Mouse (Mus musculus): Measurements from ENCODE around the gene Otoa. TPM values are rescaled to one million over a fixed set of nuclear protein-coding genes. Genes with fewer than 3 reads are reported as not detected.

Gene Otoa
- polyA plus RNA-seq, 1 experiment from 2014 or later: not detected

- H3K4me1 ChIP-seq: peaks cover 4% of the 10 kb centered on the region; the same call in 1 of the 2 replicates
- no peaks in the 10 kb centered on the region for H3K27me3 ChIP-seq (ENCODE audit: low read depth, poor library complexity, severe bottlenecking)
- H3K9me3 ChIP-seq (replicated peaks): no peaks in the 10 kb centered on the region
- H3K4me3 ChIP-seq: no peak overlapping the region
- 13% methylated on average over 6 of the region's 6 CpGs for WGBS
- DNase-seq (ENCODE audit: low spot score): no peak
- no peaks in the 10 kb centered on the region for H3K36me3 ChIP-seq
- H3K27ac ChIP-seq: no peak overlapping the region
Measured at GRCm38 (mm10) chr7:121171888-121172287, 90.4 kb downstream of the Otoa start.

GRCm38 (mm10) chr7:121187201-121187786 lies 105.8 kb downstream of the Otoa start:
- Histone ChIP-seq H3K4me1 (no peaks in the 10 kb centered on the region), H3K9me3 (replicated peaks) (no peaks in the 10 kb centered on the region), H3K36me3 (no peaks in the 10 kb centered on the region), H3K27ac (no peak overlapping the region), H3K4me3 (no peak overlapping the region), H3K27me3 (ENCODE audit: low read depth, poor library complexity, severe bottlenecking) (no peaks in the 10 kb centered on the region)
- DNase-seq (ENCODE audit: low spot score): no peak
- WGBS: 89% methylated on average over 9 of the region's 9 CpGs

GRCm38 (mm10) chr7:121188976-121189375 lies 107.5 kb downstream of the Otoa start:
- no peaks in the 10 kb centered on the region for H3K4me1 ChIP-seq
- no peak overlapping the region for H3K27ac ChIP-seq
- no peaks in the 10 kb centered on the region for H3K9me3 ChIP-seq (replicated peaks)
- H3K27me3 ChIP-seq (ENCODE audit: low read depth, poor library complexity, severe bottlenecking): no peaks in the 10 kb centered on the region
- no peak overlapping the region for H3K4me3 ChIP-seq
- no peak for DNase-seq (ENCODE audit: low spot score)
- H3K36me3 ChIP-seq: no peaks in the 10 kb centered on the region
- 94% methylated on average over 7 of the region's 7 CpGs for WGBS

- WGBS: 90% methylated on average over 8 of the region's 8 CpGs
- Histone ChIP-seq H3K9me3 (replicated peaks) (no peaks in the 10 kb centered on the region), H3K4me1 (no peaks in the 10 kb centered on the region)
Measured at GRCm38 (mm10) chr7:121198933-121199332, 117.5 kb downstream of the Otoa start.

GRCm38 (mm10) chr7:121211804-121212203 lies 130.4 kb downstream of the Otoa start:
- no peak overlapping the region for H3K4me3 ChIP-seq

More at GRCm38 (mm10) chr7:121198933-121199332, 117.5 kb downstream of the Otoa start:
- Histone ChIP-seq H3K27me3 (ENCODE audit: low read depth, poor library complexity, severe bottlenecking) (no peaks in the 10 kb centered on the region), H3K27ac (no peak overlapping the region), H3K4me3 (no peak overlapping the region), H3K36me3 (no peaks in the 10 kb centered on the region)
- no peak for DNase-seq (ENCODE audit: low spot score)

More at GRCm38 (mm10) chr7:121211804-121212203, 130.4 kb downstream of the Otoa start:
- 70% methylated on average over 4 of the region's 4 CpGs for WGBS
- Histone ChIP-seq H3K9me3 (replicated peaks) (no peaks in the 10 kb centered on the region), H3K4me1 (no peaks in the 10 kb centered on the region), H3K36me3 (no peaks in the 10 kb centered on the region), H3K27me3 (ENCODE audit: low read depth, poor library complexity, severe bottlenecking) (no peaks in the 10 kb centered on the region), H3K27ac (no peak overlapping the region)
- no peak for DNase-seq (ENCODE audit: low spot score)

Other genes starting within 250 kb of the Otoa start
- gene Eef2k, start 238.8 kb upstream of the Otoa start, polyA plus RNA-seq (2016; fragmentation: Nextera tagmentation; extraction: Ambion mirVana): 21.3 and 23.5 TPM in 2 replicates
- 46.1 and 50.7 TPM in 2 replicates for gene Polr3e, start 163.9 kb upstream of the Otoa start, polyA plus RNA-seq (2016; fragmentation: Nextera tagmentation; extraction: Ambion mirVana)
- gene Cdr2, start 99.3 kb upstream of the Otoa start, polyA plus RNA-seq (2016; fragmentation: Nextera tagmentation; extraction: Ambion mirVana): 11.5 and 12.8 TPM in 2 replicates
- 0.13 and 0.20 TPM in 2 replicates for gene Mfsd13b, start 99.1 kb upstream of the Otoa start, polyA plus RNA-seq (2016; fragmentation: Nextera tagmentation; extraction: Ambion mirVana)
- 205 and 223 TPM in 2 replicates for gene Mettl9, start 47.2 kb upstream of the Otoa start, polyA plus RNA-seq (2016; fragmentation: Nextera tagmentation; extraction: Ambion mirVana)
- 0.65 and 1.1 TPM in 2 replicates for gene Igsf6, start 7.1 kb upstream of the Otoa start, polyA plus RNA-seq (2016; fragmentation: Nextera tagmentation; extraction: Ambion mirVana)